Mouse (Mus musculus): ENCODE measurements around the gene Akr1b3. TPM values are rescaled to one million over a fixed set of nuclear protein-coding genes. Genes with fewer than 3 reads are reported as not detected.
"Not testable (repeated sequence)": the region's sequence is repeated elsewhere in the genome, so short reads cannot be mapped to it uniquely, and the experiment has no call there.

Akr1b3 gene
- polyA plus RNA-seq, 1 experiment from 2014 or later: 287 TPM

GRCm38 (mm10) chr6:34350037-34350699 lies 32.9 kb upstream of the Akr1b3 start:
- TF ChIP-seq CTCF (IDR thresholded peaks at IDR 0.05): no peak
- no peaks in the 10 kb centered on the region for H3K27me3 ChIP-seq
- in situ Hi-C loops (cut with MboI; ENCODE audit: low pct_unique_long_range_greater_than_20kb): no loop called here
- ChIA-PET CTCF (interaction anchor here (0.9 to 1.5 kb wide), 2 partner anchors 16 to 99 kb away, joined by 3 to 5 read pairs; no protein-coding TSS in a partner anchor), POLR2A (interaction anchor here (0.6 kb wide), 1 partner anchor 33 kb away, joined by 4 read pairs; the partner anchor contains the start of gene Akr1b3)
- DNase-seq (ENCODE audit: low read depth, low spot score): no peak
- no peak for ATAC-seq

- TF ChIP-seq CTCF (IDR thresholded peaks at IDR 0.05): peak; percentile 96
- in situ Hi-C loops (cut with MboI; ENCODE audit: low pct_unique_long_range_greater_than_20kb): no loop called here
- peak; percentile 78 for ATAC-seq
- ChIA-PET CTCF (interaction anchor here (0.6 to 5.4 kb wide), 25 partner anchors 8 to 150 kb away, joined by 3 to 36 read pairs (median 4); partner anchors contain the start of genes Akr1b3, Akr1b8 and Bpgm), POLR2A (interaction anchor here (1.2 kb wide), 1 partner anchor 54 kb away, joined by 3 read pairs; no protein-coding TSS in a partner anchor)
- no peaks in the 10 kb centered on the region for H3K27me3 ChIP-seq
- no peak for DNase-seq (ENCODE audit: low read depth, low spot score)
These were observed 29.0 kb upstream of the Akr1b3 start for GRCm38 (mm10) chr6:34346096-34346898.

GRCm38 (mm10) chr6:34344935-34345334 lies 27.7 kb upstream of the Akr1b3 start:
- in situ Hi-C loops (cut with MboI; ENCODE audit: low pct_unique_long_range_greater_than_20kb): loop anchor here (5.0 kb wide), 1 partner anchor 53 kb away; no protein-coding TSS in a partner anchor
- H3K27me3 ChIP-seq: no peaks in the 10 kb centered on the region
- POLR2A ChIA-PET: no interaction called here
- TF ChIP-seq CTCF (IDR thresholded peaks at IDR 0.05): no peak
- ATAC-seq (no peak), DNase-seq (ENCODE audit: low read depth, low spot score) (no peak)
- CTCF ChIA-PET: interaction anchor here (0.8 to 5.4 kb wide), 10 partner anchors 8 to 104 kb away, joined by 3 to 36 read pairs (median 9); partner anchors contain the start of genes Akr1b3 and Akr1b8

GRCm38 (mm10) chr6:34344135-34344850 lies 27.0 kb upstream of the Akr1b3 start:
- CTCF ChIA-PET: interaction anchor here (3.3 to 5.4 kb wide), 3 partner anchors 10 to 104 kb away, joined by 13 to 36 read pairs (median 21); partner anchors contain the start of gene Akr1b8
- in situ Hi-C loops (cut with MboI; ENCODE audit: low pct_unique_long_range_greater_than_20kb): loop anchor here (5.0 kb wide), 1 partner anchor 52 kb away; no protein-coding TSS in a partner anchor

GRCm38 (mm10) chr6:34343426-34343825 lies 26.1 kb upstream of the Akr1b3 start:
- ATAC-seq (no peak), DNase-seq (ENCODE audit: low read depth, low spot score) (no peak)
- in situ Hi-C loops (cut with MboI; ENCODE audit: low pct_unique_long_range_greater_than_20kb): loop anchor here (5.0 kb wide), 1 partner anchor 51 kb away; no protein-coding TSS in a partner anchor
- CTCF ChIA-PET: interaction anchor here (4.8 kb wide), 1 partner anchor 11 kb away, joined by 21 read pairs; the partner anchor contains the start of gene Akr1b8
- POLR2A ChIA-PET: interaction anchor here (0.6 kb wide), 1 partner anchor 169 kb away, joined by 3 read pairs; no protein-coding TSS in a partner anchor
- no peak for TF ChIP-seq CTCF (IDR thresholded peaks at IDR 0.05)
- H3K27me3 ChIP-seq: no peaks in the 10 kb centered on the region

More at GRCm38 (mm10) chr6:34344135-34344850, 27.0 kb upstream of the Akr1b3 start:
- POLR2A ChIA-PET: interaction anchor here (0.6 kb wide), 1 partner anchor 168 kb away, joined by 3 read pairs; no protein-coding TSS in a partner anchor
- no peaks in the 10 kb centered on the region for H3K27me3 ChIP-seq
- no peak for TF ChIP-seq CTCF (IDR thresholded peaks at IDR 0.05)
- ATAC-seq (no peak), DNase-seq (ENCODE audit: low read depth, low spot score) (no peak)

- no peak for ATAC-seq
- DNase-seq (ENCODE audit: low read depth, low spot score): no peak
- CTCF ChIA-PET: interaction anchor here (0.7 kb wide), 2 partner anchors 17 to 51 kb away, joined by 3 read pairs; no protein-coding TSS in a partner anchor
- H3K27me3 ChIP-seq: no peaks in the 10 kb centered on the region
- in situ Hi-C loops (cut with MboI; ENCODE audit: low pct_unique_long_range_greater_than_20kb): loop anchor here (5.0 kb wide), 1 partner anchor 50 kb away; no protein-coding TSS in a partner anchor
- POLR2A ChIA-PET: interaction anchor here (1.1 kb wide), 1 partner anchor 28 kb away, joined by 3 read pairs; no protein-coding TSS in a partner anchor
- TF ChIP-seq CTCF (IDR thresholded peaks at IDR 0.05): no peak
These were observed 25.2 kb upstream of the Akr1b3 start for GRCm38 (mm10) chr6:34342476-34342875.

GRCm38 (mm10) chr6:34341991-34342390 lies 24.7 kb upstream of the Akr1b3 start:
- DNase-seq (ENCODE audit: low read depth, low spot score): no peak
- ATAC-seq: no peak
- ChIA-PET POLR2A (interaction anchor here (1.1 kb wide), 1 partner anchor 28 kb away, joined by 3 read pairs; no protein-coding TSS in a partner anchor), CTCF (interaction anchor here (0.7 to 1.0 kb wide), 3 partner anchors 17 to 50 kb away, joined by 3 read pairs; no protein-coding TSS in a partner anchor)
- TF ChIP-seq CTCF (IDR thresholded peaks at IDR 0.05): no peak
- in situ Hi-C loops (cut with MboI; ENCODE audit: low pct_unique_long_range_greater_than_20kb): loop anchor here (5.0 kb wide), 1 partner anchor 50 kb away; no protein-coding TSS in a partner anchor
- H3K27me3 ChIP-seq: no peaks in the 10 kb centered on the region

GRCm38 (mm10) chr6:34337799-34338198 lies 20.5 kb upstream of the Akr1b3 start:
- TF ChIP-seq CTCF (IDR thresholded peaks at IDR 0.05): no peak
- CTCF ChIA-PET: interaction anchor here (2.4 kb wide), 1 partner anchor 8 kb away, joined by 9 read pairs; no protein-coding TSS in a partner anchor
- no peaks in the 10 kb centered on the region for H3K27me3 ChIP-seq
- DNase-seq (ENCODE audit: low read depth, low spot score): no peak
- POLR2A ChIA-PET: no interaction called here
- in situ Hi-C loops (cut with MboI; ENCODE audit: low pct_unique_long_range_greater_than_20kb): no loop called here
- ATAC-seq: no peak

GRCm38 (mm10) chr6:34334673-34335072 lies 17.4 kb upstream of the Akr1b3 start:
- H3K27me3 ChIP-seq: no peaks in the 10 kb centered on the region
- CTCF ChIA-PET: interaction anchor here (1.7 kb wide), 1 partner anchor 12 kb away, joined by 4 read pairs; no protein-coding TSS in a partner anchor
- DNase-seq (ENCODE audit: low read depth, low spot score): no peak
- POLR2A ChIA-PET: no interaction called here
- ATAC-seq: no peak
- in situ Hi-C loops (cut with MboI; ENCODE audit: low pct_unique_long_range_greater_than_20kb): no loop called here
- no peak for TF ChIP-seq CTCF (IDR thresholded peaks at IDR 0.05)

- DNase-seq (ENCODE audit: low read depth, low spot score); in situ Hi-C loops (cut with MboI; ENCODE audit: low pct_unique_long_range_greater_than_20kb); ATAC-seq; POLR2A ChIA-PET; H3K27me3 ChIP-seq: not testable (repeated sequence)
- CTCF ChIA-PET: interaction anchor here (1.3 to 2.4 kb wide), 2 partner anchors 14 to 21 kb away, joined by 3 to 6 read pairs; no protein-coding TSS in a partner anchor
These were observed 14.5 kb upstream of the Akr1b3 start for GRCm38 (mm10) chr6:34331804-34332203.
